Mouse (Mus musculus) E14TG2a.4 (cell line): Measurements from ENCODE around the gene Arid3b.
A peak's percentile ranks its signal among the peaks of the same experiment; 100 is the strongest.

Source experiments
- H3K27me3 ChIP-seq: 2 replicates; pipeline ENCODE4 v1.6.1; 2014; ENCODE audit warnings: low read length, control low read depth; ENCODE audit not compliant: insufficient read depth
- H3K36me3 ChIP-seq: 2 replicates; pipeline ENCODE4 v1.6.1; 2014; ENCODE audit warnings: low read length, control low read depth; ENCODE audit not compliant: insufficient read depth
- H3K4me1 ChIP-seq: replicated peaks from 2 replicates; pipeline ENCODE4 v1.6.1; 2014; ENCODE audit warnings: low read depth, low read length, control low read depth
- H3K4me3 ChIP-seq: replicated peaks from 2 replicates; pipeline ENCODE4 v1.5.1; 2014; ENCODE audit warnings: mild to moderate bottlenecking, low read length
- H3K9me3 ChIP-seq: 2 replicates; pipeline ENCODE4 v1.6.1; 2014; ENCODE audit warnings: low read length, control low read depth
- CTCF ChIP-seq: conservative IDR thresholded peaks from 2 replicates; pipeline ENCODE4 v1.5.1; 2014; ENCODE audit warnings: low read length
- NANOG ChIP-seq: IDR thresholded peaks from 2 replicates; pipeline ENCODE4 v1.6.1; 2014; ENCODE audit warnings: borderline replicate concordance, low read length, mixed read lengths
- POU5F1 ChIP-seq: IDR thresholded peaks from 2 replicates; pipeline ENCODE4 v1.6.1; 2014; ENCODE audit warnings: low read length, borderline replicate concordance

The Arid3b gene

GRCm38 (mm10) chr9:57807174-57807651 is 29.4 kb downstream of the Arid3b start:
- no peaks in the 10 kb centered on the region for H3K27me3 ChIP-seq
- H3K4me1 ChIP-seq, result peaks cover 94% of the 10 kb centered on the region
- H3K36me3 ChIP-seq, result peaks cover 71% of the 10 kb centered on the region
- TF ChIP-seq POU5F1 (no peak), NANOG (0 out of 2 replicates have a peak, but pooled peaks have one; percentile 3), CTCF (no peak)
- H3K4me3 ChIP-seq, result peak overlapping the region; percentile 18; the same call in 1 of the 2 replicates
- H3K9me3 ChIP-seq, result no peaks in the 10 kb centered on the region

- Histone ChIP-seq H3K36me3 (peaks cover 71% of the 10 kb centered on the region), H3K4me1 (peaks cover 93% of the 10 kb centered on the region), H3K27me3 (no peaks in the 10 kb centered on the region), H3K4me3 (peak overlapping the region; percentile 37), H3K9me3 (no peaks in the 10 kb centered on the region)
- TF ChIP-seq NANOG (no peak), POU5F1 (no peak), CTCF (no peak)
These were observed 30.5 kb downstream of the Arid3b start for GRCm38 (mm10) chr9:57806066-57806481.

- Histone ChIP-seq H3K9me3 (no peaks in the 10 kb centered on the region), H3K4me1 (peaks cover 93% of the 10 kb centered on the region), H3K27me3 (no peaks in the 10 kb centered on the region), H3K4me3 (no peak overlapping the region), H3K36me3 (peaks cover 66% of the 10 kb centered on the region)
- TF ChIP-seq POU5F1, result no peak
- no peak for TF ChIP-seq CTCF
- no peak for TF ChIP-seq NANOG
These were observed 31.4 kb downstream of the Arid3b start for GRCm38 (mm10) chr9:57805087-57805737.

GRCm38 (mm10) chr9:57803839-57804238 is 32.8 kb downstream of the Arid3b start:
- Histone ChIP-seq H3K9me3 (no peaks in the 10 kb centered on the region), H3K27me3 (no peaks in the 10 kb centered on the region), H3K4me1 (peaks cover 93% of the 10 kb centered on the region), H3K36me3 (peaks cover 66% of the 10 kb centered on the region), H3K4me3 (no peak overlapping the region)
- no peak for TF ChIP-seq NANOG
- TF ChIP-seq CTCF, result no peak
- no peak for TF ChIP-seq POU5F1

GRCm38 (mm10) chr9:57803047-57803446 is 33.5 kb downstream of the Arid3b start:
- peaks cover 93% of the 10 kb centered on the region for H3K4me1 ChIP-seq
- no peaks in the 10 kb centered on the region for H3K9me3 ChIP-seq
- H3K4me3 ChIP-seq, result no peak overlapping the region
- H3K27me3 ChIP-seq, result no peaks in the 10 kb centered on the region
- peaks cover 66% of the 10 kb centered on the region for H3K36me3 ChIP-seq
- no peak for TF ChIP-seq CTCF
- TF ChIP-seq NANOG, result no peak
- TF ChIP-seq POU5F1, result no peak

GRCm38 (mm10) chr9:57800325-57800975 is 36.1 kb downstream of the Arid3b start:
- H3K27me3 ChIP-seq, result no peaks in the 10 kb centered on the region
- TF ChIP-seq CTCF (no peak), NANOG (no peak), POU5F1 (no peak)
- no peaks in the 10 kb centered on the region for H3K9me3 ChIP-seq
- H3K36me3 ChIP-seq, result peaks cover 79% of the 10 kb centered on the region
- peaks cover 80% of the 10 kb centered on the region for H3K4me1 ChIP-seq
- no peak overlapping the region for H3K4me3 ChIP-seq

- TF ChIP-seq CTCF (no peak), POU5F1 (no peak), NANOG (no peak)
- Histone ChIP-seq H3K4me3 (no peak overlapping the region), H3K9me3 (no peaks in the 10 kb centered on the region), H3K36me3 (peaks cover 94% of the 10 kb centered on the region), H3K27me3 (no peaks in the 10 kb centered on the region), H3K4me1 (peaks cover 65% of the 10 kb centered on the region)
These were observed 37.8 kb downstream of the Arid3b start for GRCm38 (mm10) chr9:57798725-57799253.

- Histone ChIP-seq H3K36me3 (peaks cover 94% of the 10 kb centered on the region), H3K4me3 (no peak overlapping the region), H3K27me3 (no peaks in the 10 kb centered on the region), H3K9me3 (no peaks in the 10 kb centered on the region), H3K4me1 (peaks cover 55% of the 10 kb centered on the region)
- TF ChIP-seq POU5F1 (no peak), CTCF (no peak)
These were observed 39.1 kb downstream of the Arid3b start for GRCm38 (mm10) chr9:57797456-57797855.
